Mouse (Mus musculus) stomach, embryonic 15.5 days (tissue): ENCODE results near the gene Lhfpl4. TPM values are rescaled to one million over a fixed set of nuclear protein-coding genes. Genes with fewer than 3 reads are reported as not detected.

Source experiments
- ATAC-seq: fragments of 200-750 bp; cut with Nextera tagmentation; 2 replicates; pipeline ENCODE4 v1.8.0; 2017; ENCODE audit warnings: low read depth, moderate number of reproducible peaks, moderate TSS enrichment; ENCODE audit not compliant: insufficient read depth, low FRiP score
- H3K27ac ChIP-seq: fragments of 300-500 bp; sonication (generic); 2 replicates; pipeline ENCODE4 v1.5.1; 2015; ENCODE audit warnings: mild to moderate bottlenecking, inconsistent platforms
- H3K27me3 ChIP-seq: fragments of 300-500 bp; sonication (generic); replicated peaks from 2 replicates; pipeline ENCODE4 v1.6.1; 2015; ENCODE audit warnings: inconsistent platforms
- H3K36me3 ChIP-seq: fragments of 300-500 bp; sonication (generic); 2 replicates; pipeline ENCODE4 v1.6.1; 2015; ENCODE audit warnings: inconsistent platforms
- H3K4me1 ChIP-seq: fragments of 300-500 bp; sonication (generic); 2 replicates; pipeline ENCODE4 v1.6.1; 2015; ENCODE audit warnings: inconsistent platforms
- H3K4me2 ChIP-seq: fragments of 300-500 bp; sonication (generic); 2 replicates; pipeline ENCODE4 v1.6.1; 2015; ENCODE audit warnings: mild to moderate bottlenecking, inconsistent platforms
- H3K4me3 ChIP-seq: fragments of 300-500 bp; sonication (generic); replicated peaks from 2 replicates; pipeline ENCODE4 v1.5.1; 2015; ENCODE audit warnings: inconsistent platforms
- H3K9ac ChIP-seq: fragments of 300-500 bp; sonication (generic); 2 replicates; pipeline ENCODE4 v1.6.1; 2015; ENCODE audit warnings: inconsistent platforms
- H3K9me3 ChIP-seq: fragments of 300-500 bp; sonication (generic); 2 replicates; pipeline ENCODE4 v1.6.1; 2016; ENCODE audit warnings: inconsistent platforms
- WGBS: fragments of 180-500 bp; shearing (Covaris S2); methylation state at CpG from one replicate; pipeline ENCODE4 v1.1.7; 2015; 5-methylcytosine and 5-hydroxymethylcytosine counted together
- polyA plus RNA-seq: library from polyadenylated mRNA; unstranded; fragments of >200 nt; fragmentation: Nextera tagmentation; extraction: Ambion mirVana; gene quantifications from 2 replicates; pipeline ENCODE4 v1.2.1, GENCODE M21; 2015

Gene Lhfpl4
- 1.7 and 2.0 TPM in 2 replicates for polyA plus RNA-seq

GRCm38 (mm10) chr6:113194841-113195595 is at the start of gene Lhfpl4:
Gene Lhfpl4 (minus strand): TSS chr6:113195384.
- Histone ChIP-seq H3K27ac (no peak within 1 kb of the TSS), H3K9ac (no peak within 1 kb of the TSS), H3K27me3 (peaks cover 40% of the 10 kb centered on the region), H3K4me3 (peak within 1 kb of the TSS; percentile 42), H3K36me3 (no peaks in the 10 kb centered on the region), H3K4me2 (peak within 1 kb of the TSS; percentile 72), H3K4me1 (peaks cover 13% of the 10 kb centered on the region), H3K9me3 (no peaks in the 10 kb centered on the region)
- peak; percentile 56; the same call in 1 of the 2 replicates for ATAC-seq
- WGBS = 2% methylated on average over 45 of the region's 66 CpGs

DNA sequence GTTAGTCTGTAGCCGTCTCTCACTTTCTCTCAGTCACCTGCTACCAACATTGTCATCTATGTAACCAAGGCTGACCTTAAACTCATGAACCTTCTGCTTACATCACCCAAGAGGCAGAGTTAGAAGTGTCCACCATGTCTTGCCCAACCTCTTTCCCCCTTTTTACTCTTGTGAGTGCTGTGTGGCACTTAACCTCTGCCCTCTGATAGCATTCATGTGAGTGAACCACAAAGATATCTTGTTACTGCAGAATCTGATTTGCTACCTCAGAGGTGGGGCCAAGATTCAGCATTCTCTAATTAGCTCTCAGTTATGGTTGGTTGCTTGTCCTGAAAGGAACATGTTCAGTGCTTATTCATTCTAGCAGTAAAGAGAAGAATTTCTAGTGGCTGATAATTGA is 47.6 kb upstream of the Lhfpl4 start:
- Histone ChIP-seq H3K27ac (no peak overlapping the region), H3K9me3 (no peaks in the 10 kb centered on the region), H3K4me2 (no peak overlapping the region), H3K4me3 (no peak overlapping the region), H3K9ac (no peak overlapping the region), H3K27me3 (no peaks in the 10 kb centered on the region), H3K36me3 (peaks cover 5% of the 10 kb centered on the region), H3K4me1 (peaks cover 11% of the 10 kb centered on the region)
- ATAC-seq = no peak
- 86% methylated on average over 1 of the region's 1 CpGs for WGBS

DNA sequence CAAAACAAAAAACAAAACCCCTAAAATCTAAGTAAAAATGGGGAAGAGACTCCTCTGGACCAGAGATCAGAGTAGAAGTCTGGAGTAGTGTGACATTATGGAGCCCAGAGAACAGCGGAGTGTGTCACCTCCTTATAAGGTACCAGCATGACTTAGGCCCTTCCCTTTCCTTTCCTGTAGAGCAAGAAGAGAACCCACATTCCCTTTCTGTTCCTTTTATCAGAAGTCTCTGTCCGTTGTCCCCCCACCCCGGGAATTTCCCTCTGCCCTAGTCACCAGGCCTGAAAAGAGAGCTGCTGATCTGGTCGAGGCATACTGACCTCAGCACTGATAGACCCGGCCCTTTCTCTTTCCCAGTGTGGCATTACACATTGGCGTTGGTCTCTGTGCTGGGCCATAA is 43.3 kb upstream of the Lhfpl4 start:
- no peaks in the 10 kb centered on the region for H3K9me3 ChIP-seq
- H3K9ac ChIP-seq = peak overlapping the region; percentile 82; the same call in 1 of the 2 replicates
- peaks cover 14% of the 10 kb centered on the region for H3K4me1 ChIP-seq
- no peak for ATAC-seq
- H3K4me2 ChIP-seq = peak overlapping the region; percentile 84
- no peak overlapping the region for H3K27ac ChIP-seq
- H3K4me3 ChIP-seq = peak overlapping the region; percentile 97
- H3K36me3 ChIP-seq = peaks cover 5% of the 10 kb centered on the region; the same call in 1 of the 2 replicates
- H3K27me3 ChIP-seq = no peaks in the 10 kb centered on the region
- 28% methylated on average over 6 of the region's 6 CpGs for WGBS

GRCm38 (mm10) chr6:113237542-113238270 is 42.5 kb upstream of the Lhfpl4 start, which contains the start of gene Mtmr14:
Gene Mtmr14 (plus strand): TSS chr6:113237843.
- H3K4me1 ChIP-seq = peaks cover 14% of the 10 kb centered on the region
- no peaks in the 10 kb centered on the region for H3K27me3 ChIP-seq
- H3K4me2 ChIP-seq = peak within 1 kb of the TSS; percentile 84
- peak within 1 kb of the TSS; percentile 97 for H3K4me3 ChIP-seq
- H3K9ac ChIP-seq = peak within 1 kb of the TSS; percentile 82
- H3K9me3 ChIP-seq = no peaks in the 10 kb centered on the region
- peak; percentile 99 for ATAC-seq
- H3K27ac ChIP-seq = peak within 1 kb of the TSS; percentile 55; the same call in 1 of the 2 replicates
- 0% methylated on average over 55 of the region's 55 CpGs for WGBS
- H3K36me3 ChIP-seq = peaks cover 5% of the 10 kb centered on the region; the same call in 1 of the 2 replicates

GRCm38 (mm10) chr6:113235141-113235540 is 40.0 kb upstream of the Lhfpl4 start:
- 69% methylated on average over 5 of the region's 5 CpGs for WGBS

GRCm38 (mm10) chr6:113226705-113227104 is 31.5 kb upstream of the Lhfpl4 start:
- H3K27me3 ChIP-seq = no peaks in the 10 kb centered on the region
- H3K9ac ChIP-seq = no peak overlapping the region
- no peaks in the 10 kb centered on the region for H3K9me3 ChIP-seq
- H3K36me3 ChIP-seq = no peaks in the 10 kb centered on the region
- no peak overlapping the region for H3K4me2 ChIP-seq
- no peak for ATAC-seq
- H3K27ac ChIP-seq = no peak overlapping the region
- no peak overlapping the region for H3K4me3 ChIP-seq
- H3K4me1 ChIP-seq = no peaks in the 10 kb centered on the region

More at GRCm38 (mm10) chr6:113235141-113235540, 40.0 kb upstream of the Lhfpl4 start:
- ATAC-seq = no peak
- Histone ChIP-seq H3K27ac (no peak overlapping the region), H3K4me1 (peaks cover 14% of the 10 kb centered on the region), H3K36me3 (peaks cover 5% of the 10 kb centered on the region; the same call in 1 of the 2 replicates), H3K4me2 (no peak overlapping the region), H3K9ac (no peak overlapping the region), H3K27me3 (no peaks in the 10 kb centered on the region), H3K4me3 (no peak overlapping the region), H3K9me3 (no peaks in the 10 kb centered on the region)

DNA sequence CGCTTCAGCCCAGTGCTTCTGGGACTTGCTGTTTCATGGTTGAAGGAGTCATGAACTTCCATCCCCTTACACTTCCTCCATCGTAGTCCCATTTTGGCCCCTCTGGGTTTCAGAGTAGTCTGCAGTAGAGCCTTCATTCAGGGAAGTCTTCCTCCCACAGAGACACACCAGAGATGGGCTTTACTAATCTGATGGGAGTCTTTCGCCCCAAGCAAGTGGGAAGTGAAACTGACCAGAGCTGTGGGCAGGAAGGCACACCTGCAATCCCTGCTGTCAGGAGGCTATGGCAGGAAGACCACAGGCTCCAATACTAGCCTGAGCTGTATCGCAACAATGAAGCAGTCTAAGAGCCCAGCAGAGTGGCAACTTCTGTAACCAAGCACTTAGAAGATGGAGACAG is 30.6 kb upstream of the Lhfpl4 start:
- H3K27ac ChIP-seq = no peak overlapping the region

GRCm38 (mm10) chr6:113216280-113216679 is 21.1 kb upstream of the Lhfpl4 start:
- no peaks in the 10 kb centered on the region for H3K4me1 ChIP-seq
- H3K27me3 ChIP-seq = no peaks in the 10 kb centered on the region
- no peak overlapping the region for H3K4me3 ChIP-seq
- H3K27ac ChIP-seq = no peak overlapping the region
- no peak overlapping the region for H3K4me2 ChIP-seq
- no peaks in the 10 kb centered on the region for H3K36me3 ChIP-seq
- no peaks in the 10 kb centered on the region for H3K9me3 ChIP-seq
- WGBS = 69% methylated on average over 2 of the region's 2 CpGs
- no peak overlapping the region for H3K9ac ChIP-seq
- ATAC-seq = no peak

More for the DNA sequence above, 30.6 kb upstream of the Lhfpl4 start:
- Histone ChIP-seq H3K27me3 (no peaks in the 10 kb centered on the region), H3K9ac (no peak overlapping the region), H3K9me3 (no peaks in the 10 kb centered on the region), H3K4me1 (no peaks in the 10 kb centered on the region), H3K4me3 (no peak overlapping the region), H3K36me3 (no peaks in the 10 kb centered on the region), H3K4me2 (no peak overlapping the region)
- 75% methylated on average over 4 of the region's 4 CpGs for WGBS
- ATAC-seq = no peak

GRCm38 (mm10) chr6:113195596-113195992 is 410 bp upstream of the Lhfpl4 start:
- no peaks in the 10 kb centered on the region for H3K9me3 ChIP-seq
- no peaks in the 10 kb centered on the region for H3K36me3 ChIP-seq
- ATAC-seq = no peak
- H3K27ac ChIP-seq = no peak overlapping the region
- peaks cover 40% of the 10 kb centered on the region for H3K27me3 ChIP-seq
- H3K4me2 ChIP-seq = peak overlapping the region; percentile 72
- H3K4me1 ChIP-seq = peaks cover 13% of the 10 kb centered on the region
- peak overlapping the region; percentile 42; the same call in 1 of the 2 replicates for H3K4me3 ChIP-seq
- 22% methylated on average over 9 of the region's 9 CpGs for WGBS
- H3K9ac ChIP-seq = no peak overlapping the region

DNA sequence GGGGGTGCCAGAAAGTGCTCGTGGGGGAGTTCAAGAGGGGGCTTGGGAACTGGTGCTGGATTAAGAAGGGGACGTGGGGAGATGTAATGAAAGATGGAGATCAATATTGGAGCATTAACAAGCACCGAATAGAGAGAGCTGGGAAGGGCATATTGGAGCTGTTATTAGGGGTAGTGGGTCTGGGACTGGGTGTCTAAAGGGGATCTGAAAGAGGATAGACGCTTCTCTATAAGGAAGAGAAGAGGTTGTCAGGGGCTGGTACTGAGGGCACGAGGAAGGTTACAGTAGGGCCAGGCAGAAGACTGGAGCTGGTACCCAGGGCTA is 705 bp downstream of the Lhfpl4 start:
- H3K9me3 ChIP-seq = no peaks in the 10 kb centered on the region
- no peak overlapping the region for H3K9ac ChIP-seq
- WGBS = 3% methylated on average over 5 of the region's 5 CpGs
- H3K36me3 ChIP-seq = no peaks in the 10 kb centered on the region
- peak overlapping the region; percentile 42 for H3K4me3 ChIP-seq
- ATAC-seq = no peak
- H3K4me2 ChIP-seq = peak overlapping the region; percentile 72
- peaks cover 13% of the 10 kb centered on the region for H3K4me1 ChIP-seq
- H3K27ac ChIP-seq = no peak overlapping the region
- peaks cover 40% of the 10 kb centered on the region for H3K27me3 ChIP-seq

DNA sequence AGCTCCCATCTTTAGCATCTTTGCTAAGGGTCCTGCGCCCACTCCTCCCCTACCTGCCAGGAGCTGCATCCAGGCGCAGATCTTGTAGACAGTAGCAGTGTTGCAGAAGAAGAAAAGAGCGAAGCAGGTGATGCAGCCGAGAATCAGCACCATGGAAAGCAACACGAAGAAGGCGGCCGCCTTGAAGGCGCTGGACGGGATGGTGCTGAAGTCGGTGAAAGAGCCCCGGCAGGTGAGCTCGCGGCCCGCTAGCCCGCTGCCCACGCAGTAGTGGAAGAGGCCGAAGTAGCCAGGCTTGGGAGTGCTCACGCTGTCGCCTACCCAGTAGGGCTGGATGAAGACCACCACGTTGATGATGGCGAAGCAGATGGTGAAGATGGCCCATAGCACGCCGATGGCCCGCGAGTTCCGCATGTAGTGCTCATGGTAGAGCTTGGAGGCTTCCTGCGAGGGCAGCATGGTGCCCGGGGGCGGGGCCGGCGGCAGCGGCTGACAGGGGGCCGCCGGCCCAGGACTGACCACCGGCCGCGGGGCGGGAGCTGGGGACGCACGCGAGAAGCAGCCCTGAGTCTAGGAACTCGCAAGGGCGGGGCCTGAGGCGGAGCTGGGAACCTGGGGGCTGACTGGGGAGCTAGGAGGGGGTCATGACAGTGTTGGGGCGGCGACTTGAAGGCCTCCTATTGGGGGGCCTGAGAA is 1.3 kb downstream of the Lhfpl4 start:
- Histone ChIP-seq H3K27ac (no peak overlapping the region), H3K4me3 (0 out of 2 replicates have a peak overlapping the region, but pooled peaks have one; percentile 11), H3K4me2 (peak overlapping the region; percentile 72), H3K9me3 (no peaks in the 10 kb centered on the region), H3K4me1 (peaks cover 13% of the 10 kb centered on the region), H3K9ac (no peak overlapping the region), H3K27me3 (peaks cover 40% of the 10 kb centered on the region), H3K36me3 (no peaks in the 10 kb centered on the region)
- 3% methylated on average over 46 of the region's 46 CpGs for WGBS
- peak; percentile 22; the same call in 1 of the 2 replicates for ATAC-seq
